Mouse (Mus musculus) heart, adult 11 months (tissue): Measurements from ENCODE around the gene Pyroxd2.
"Not testable (repeated sequence)": the region's sequence is repeated elsewhere in the genome, so short reads cannot be mapped to it uniquely, and the experiment has no call there.

Experiments
- DNase-seq: peaks from one replicate; pipeline ENCODE4 v3.0.0; 2022

Pyroxd2 gene

GRCm38 (mm10) chr19:42689321-42689720 is 63.3 kb downstream of the Pyroxd2 start:
- no peak for DNase-seq

- not testable (repeated sequence) for DNase-seq
Measured at GRCm38 (mm10) chr19:42682776-42683175, 69.8 kb downstream of the Pyroxd2 start.

GRCm38 (mm10) chr19:42678191-42678590 is 74.4 kb downstream of the Pyroxd2 start:
- DNase-seq: no peak

GRCm38 (mm10) chr19:42677452-42677851 is 75.1 kb downstream of the Pyroxd2 start:
- DNase-seq: no peak

- DNase-seq: no peak
Measured at GRCm38 (mm10) chr19:42676931-42677330, 75.6 kb downstream of the Pyroxd2 start.
